Mouse (Mus musculus) c-Kit-positive CD71-negative TER-119-negative erythroid progenitor cells, embryonic 14.5 days (primary cell): Measurements from ENCODE around the gene Gm17361.
"Not testable (repeated sequence)": the region's sequence is repeated elsewhere in the genome, so short reads cannot be mapped to it uniquely, and the experiment has no call there.

Experiments used
- DNase-seq: peaks from one replicate; pipeline ENCODE4 v3.0.0-alpha.2; 2013; ENCODE audit warnings: low read depth

The Gm17361 gene

DNA sequence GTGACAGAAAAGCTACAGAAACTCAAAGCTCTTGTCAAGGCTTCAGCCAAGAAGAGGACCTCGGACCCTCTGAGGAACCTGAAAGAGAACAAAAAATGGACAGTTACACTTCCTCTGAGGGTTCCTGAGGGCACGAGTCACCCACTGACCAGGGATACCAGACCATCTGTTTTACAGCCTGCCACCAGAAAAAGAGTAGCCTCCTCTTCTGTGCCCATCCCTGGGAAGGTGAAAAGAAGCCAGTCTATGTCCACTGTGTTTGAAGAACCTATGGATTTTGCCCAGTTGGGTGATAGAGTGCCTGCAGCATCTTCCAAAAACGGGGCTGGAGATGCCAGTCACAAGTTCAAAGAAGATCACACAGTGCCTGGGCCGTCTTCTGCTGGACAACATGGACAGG lies at the start of gene Gm17361:
Gene Gm17361, plus strand, starts transcription at position 301 of the 400 bp plus-strand sequence.
- not testable (repeated sequence) for DNase-seq
